Mouse (Mus musculus) cortical plate, adult 2 months (tissue): ENCODE measurements at regions not wholly inside any gene's neighbourhood (a gene's known extent, or its start where the extent isn't known, plus 50 kb on each side); places are given as distances from the start of the nearest gene placed in this dataset.

Experiments used
- H3K27ac ChIP-seq: fragments of 200-500 bp; 2 replicates; pipeline ENCODE4 v1.5.1; 2012; ENCODE audit warnings: low read length, control low read depth, inconsistent platforms; ENCODE audit not compliant: insufficient read depth
- H3K4me1 ChIP-seq: fragments of 200-500 bp; 2 replicates; pipeline ENCODE4 v1.6.1; 2011; ENCODE audit warnings: low read length; ENCODE audit not compliant: control insufficient read depth, insufficient read depth
- H3K4me3 ChIP-seq: fragments of 200-500 bp; 2 replicates; pipeline ENCODE4 v1.5.1; 2011; ENCODE audit warnings: mild to moderate bottlenecking, low read length, control low read depth; ENCODE audit not compliant: insufficient read depth
- CTCF ChIP-seq: fragments of 200-500 bp; IDR thresholded peaks from 2 replicates; pipeline ENCODE4 v1.5.1; 2011; ENCODE audit warnings: mild to moderate bottlenecking, control low read depth, low read length; ENCODE audit not compliant: insufficient read depth; ENCODE audit errors: extremely low read depth
- POLR2A ChIP-seq: fragments of 200-500 bp; IDR thresholded peaks from 2 replicates; pipeline ENCODE4 v1.6.1; 2011; ENCODE audit warnings: mild to moderate bottlenecking, low read length, control low read depth; ENCODE audit not compliant: insufficient read depth; ENCODE audit errors: extremely low read depth

- no peak for TF ChIP-seq POLR2A
- TF ChIP-seq CTCF = no peak
- Histone ChIP-seq H3K4me3 (no peak overlapping the region), H3K27ac (peak overlapping the region; percentile 74; the same call in 1 of the 2 replicates), H3K4me1 (peaks cover 4% of the 10 kb centered on the region)
Measured at GRCm38 (mm10) chr13:84054956-84055355, 167.1 kb upstream of the Tmem161b start.

GRCm38 (mm10) chr13:84055576-84055975 is 166.5 kb upstream of the Tmem161b start:
- TF ChIP-seq POLR2A (no peak), CTCF (no peak)
- H3K4me3 ChIP-seq = no peak overlapping the region
- H3K27ac ChIP-seq = no peak overlapping the region
- H3K4me1 ChIP-seq = peaks cover 4% of the 10 kb centered on the region

- H3K27ac ChIP-seq = no peak overlapping the region
- peaks cover 4% of the 10 kb centered on the region for H3K4me1 ChIP-seq
- H3K4me3 ChIP-seq = no peak overlapping the region
- TF ChIP-seq POLR2A = no peak
- TF ChIP-seq CTCF = no peak
Measured at GRCm38 (mm10) chr13:84056451-84056850, 165.6 kb upstream of the Tmem161b start.

- H3K4me1 ChIP-seq = peaks cover 4% of the 10 kb centered on the region
- peak overlapping the region; percentile 28; the same call in 1 of the 2 replicates for H3K27ac ChIP-seq
- TF ChIP-seq CTCF (no peak), POLR2A (no peak)
- no peak overlapping the region for H3K4me3 ChIP-seq
Measured at GRCm38 (mm10) chr13:84056998-84057397, 165.1 kb upstream of the Tmem161b start.

- Histone ChIP-seq H3K4me3 (no peak overlapping the region), H3K4me1 (peaks cover 4% of the 10 kb centered on the region), H3K27ac (no peak overlapping the region)
- TF ChIP-seq CTCF (no peak), POLR2A (no peak)
Measured at GRCm38 (mm10) chr13:84057456-84057855, 164.6 kb upstream of the Tmem161b start.

- H3K27ac ChIP-seq = peak overlapping the region; percentile 96
- H3K4me3 ChIP-seq = no peak overlapping the region
- TF ChIP-seq POLR2A (no peak), CTCF (no peak)
- peaks cover 8% of the 10 kb centered on the region for H3K4me1 ChIP-seq
Measured at GRCm38 (mm10) chr13:84058251-84058650, 163.8 kb upstream of the Tmem161b start.

- peak overlapping the region; percentile 22; the same call in 1 of the 2 replicates for H3K4me3 ChIP-seq
Measured at GRCm38 (mm10) chr13:84059031-84059651, 163.0 kb upstream of the Tmem161b start.

GRCm38 (mm10) chr13:84059661-84060452 is 162.2 kb upstream of the Tmem161b start:
- H3K4me3 ChIP-seq = no peak overlapping the region
- H3K27ac ChIP-seq = peak overlapping the region; percentile 85
- H3K4me1 ChIP-seq = peaks cover 8% of the 10 kb centered on the region
- TF ChIP-seq CTCF (no peak), POLR2A (no peak)

More at GRCm38 (mm10) chr13:84059031-84059651, 163.0 kb upstream of the Tmem161b start:
- TF ChIP-seq CTCF = no peak
- peak; percentile 49; the same call in 1 of the 2 replicates for TF ChIP-seq POLR2A
- peak overlapping the region; percentile 85 for H3K27ac ChIP-seq
- peaks cover 8% of the 10 kb centered on the region for H3K4me1 ChIP-seq

- H3K4me3 ChIP-seq = no peak overlapping the region
- H3K4me1 ChIP-seq = peaks cover 8% of the 10 kb centered on the region; the same call in 1 of the 2 replicates
- H3K27ac ChIP-seq = peak overlapping the region; percentile 85
- TF ChIP-seq POLR2A (no peak), CTCF (no peak)
Measured at GRCm38 (mm10) chr13:84060453-84060834, 161.7 kb upstream of the Tmem161b start.

GRCm38 (mm10) chr13:84060906-84061305 is 161.2 kb upstream of the Tmem161b start:
- TF ChIP-seq POLR2A (no peak), CTCF (no peak)
- Histone ChIP-seq H3K4me1 (peaks cover 10% of the 10 kb centered on the region; the same call in 1 of the 2 replicates), H3K27ac (no peak overlapping the region), H3K4me3 (no peak overlapping the region)
